Mouse (Mus musculus): ENCODE data around the gene Atxn7. TPM values are rescaled to one million over a fixed set of nuclear protein-coding genes. Genes with fewer than 3 reads are reported as not detected.

Gene Atxn7
- 2.9 and 3.5 TPM in 2 replicates for polyA plus RNA-seq (2015; fragmentation: Nextera tagmentation; extraction: Ambion mirVana)

DNA sequence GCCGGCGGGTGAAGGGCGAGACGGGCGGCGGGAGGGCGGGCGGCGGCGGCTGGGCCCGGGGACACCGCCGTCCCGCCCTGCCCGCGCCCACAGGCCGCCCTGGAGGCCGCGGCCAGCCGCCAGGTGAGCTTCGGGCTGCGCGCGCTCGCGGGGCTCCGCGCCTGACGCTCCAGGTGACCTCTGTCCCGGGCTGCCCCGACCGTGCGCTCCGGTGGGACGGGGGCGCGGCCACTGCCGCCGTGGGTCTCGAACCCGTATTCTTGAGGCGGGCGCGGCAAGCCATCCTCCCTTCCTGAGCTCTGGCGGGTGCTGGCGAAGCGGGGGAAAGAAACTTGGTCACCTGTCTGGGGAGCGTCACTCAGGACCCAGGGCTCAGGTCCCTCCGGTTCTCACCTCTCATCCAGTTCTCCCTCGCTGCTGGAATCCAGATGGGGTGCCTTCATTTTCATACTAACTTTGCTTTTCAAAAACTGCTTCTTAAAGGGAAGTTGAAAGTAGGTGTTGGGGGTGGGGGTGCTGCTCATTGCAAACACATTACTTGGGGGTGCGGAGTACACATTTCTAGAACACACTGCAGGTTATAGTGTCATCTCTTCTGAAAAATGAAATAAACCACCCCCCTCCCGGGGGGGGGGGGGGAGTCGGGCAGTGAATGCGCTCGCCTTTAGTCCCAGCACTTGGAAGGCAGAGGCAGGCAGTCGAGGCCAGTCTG is at the start of gene Atxn7, which contains the start of gene Thoc7:
Atxn7 (plus strand) TSS at position 40 of the 712 bp plus-strand sequence.
Thoc7 (minus strand) TSS at position 452 of the 712 bp plus-strand sequence.
- peak within 1 kb of the TSS; percentile 68 for H3K4me2 ChIP-seq (ENCODE audit: low read depth, low read length)
- no peaks in the 10 kb centered on the region for H3K9me3 ChIP-seq (ENCODE audit: control insufficient read depth, low read length)
- H3K36me3 ChIP-seq (ENCODE audit: control insufficient read depth, insufficient read depth, low read length): no peaks in the 10 kb centered on the region
- peaks cover 13% of the 10 kb centered on the region for H3K4me1 ChIP-seq (ENCODE audit: control insufficient read depth, insufficient read depth, low read length)
- 7% methylated on average over 20 of the region's 56 CpGs for WGBS
- peak within 1 kb of the TSS; percentile 94 for H3K27ac ChIP-seq (ENCODE audit: low read length)
- peak within 1 kb of the TSS; percentile 96 for H3K4me3 ChIP-seq (ENCODE audit: low read length)
- peak within 1 kb of the TSS; percentile 99 for H3K9ac ChIP-seq (ENCODE audit: low read depth, low read length)
- no peaks in the 10 kb centered on the region for H3K27me3 ChIP-seq (replicated peaks; ENCODE audit: control insufficient read depth, insufficient read depth, low read length)
- peak; percentile 84 for ATAC-seq

DNA sequence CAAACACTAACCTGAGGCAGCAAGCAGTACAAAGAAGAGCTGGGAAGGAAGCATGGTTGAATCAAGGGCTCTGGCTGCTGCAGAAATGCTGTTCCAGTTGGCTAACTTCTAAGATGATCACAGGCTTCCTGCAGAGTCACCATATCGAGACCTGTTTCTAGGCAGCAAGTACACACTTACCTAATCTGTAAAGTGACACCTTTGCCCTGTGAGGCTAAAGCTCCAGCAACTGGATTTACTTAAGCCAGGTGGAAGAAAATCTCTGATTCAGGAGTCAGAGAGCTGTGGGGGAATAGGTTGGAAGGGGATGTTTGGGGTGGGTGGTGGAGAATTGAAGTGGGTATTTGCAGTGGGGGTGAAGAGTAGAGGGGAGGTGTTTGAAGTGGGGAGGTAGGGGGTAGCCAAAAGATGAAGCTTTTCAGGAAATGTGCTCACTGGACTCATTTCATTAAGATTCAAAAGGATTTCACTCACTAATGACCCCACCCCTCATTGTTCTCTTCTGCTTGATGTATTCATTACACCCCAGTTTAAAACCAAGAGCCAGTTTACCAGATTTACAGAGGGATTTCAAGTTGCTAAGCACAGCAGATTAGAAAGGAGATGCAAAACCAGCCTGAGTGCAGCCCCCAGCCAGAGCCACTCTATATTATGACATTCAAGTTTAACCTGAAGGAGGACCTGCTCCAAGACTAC is 46.7 kb upstream of the Atxn7 start, which contains the start of gene Gm281:
Gm281 (minus strand) TSS at position 92 of the 696 bp plus-strand sequence.
- H3K27ac ChIP-seq (ENCODE audit: low read length): no peak within 1 kb of the TSS
- H3K4me3 ChIP-seq (ENCODE audit: low read length): no peak within 1 kb of the TSS
- H3K4me2 ChIP-seq (ENCODE audit: low read depth, low read length): no peak within 1 kb of the TSS
- no peaks in the 10 kb centered on the region; the same call in 1 of the 2 replicates for H3K4me1 ChIP-seq (ENCODE audit: control insufficient read depth, insufficient read depth, low read length)
- H3K9me3 ChIP-seq (ENCODE audit: control insufficient read depth, low read length): no peaks in the 10 kb centered on the region
- no peaks in the 10 kb centered on the region for H3K27me3 ChIP-seq (replicated peaks; ENCODE audit: control insufficient read depth, insufficient read depth, low read length)
- H3K9ac ChIP-seq (ENCODE audit: low read depth, low read length): no peak within 1 kb of the TSS
- no peaks in the 10 kb centered on the region for H3K36me3 ChIP-seq (ENCODE audit: control insufficient read depth, insufficient read depth, low read length)
- ATAC-seq: peak; percentile 30; the same call in 1 of the 2 replicates
- WGBS: 52% methylated on average over 1 of the region's 1 CpGs

DNA sequence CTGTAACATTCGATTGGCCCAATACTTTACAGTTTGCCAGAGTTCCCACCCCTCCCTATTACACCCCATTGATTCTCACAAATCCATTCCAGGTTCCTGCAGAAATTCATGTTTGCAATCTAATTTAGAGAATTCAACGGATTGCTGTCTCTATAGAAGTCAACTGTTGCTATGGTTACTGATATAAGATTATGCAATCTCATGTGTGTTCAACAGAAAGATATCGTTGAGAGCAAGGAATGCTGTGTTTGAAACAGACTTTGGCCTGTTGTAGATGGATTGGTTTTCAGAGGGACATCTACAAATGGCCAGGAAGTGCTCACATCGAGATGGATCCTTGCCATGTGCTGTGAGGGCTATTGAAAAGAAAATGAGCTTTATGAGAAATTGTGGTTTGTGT is 46.0 kb upstream of the Atxn7 start:
- Histone ChIP-seq H3K9ac (ENCODE audit: low read depth, low read length) (no peak overlapping the region), H3K27ac (ENCODE audit: low read length) (no peak overlapping the region), H3K4me1 (ENCODE audit: control insufficient read depth, insufficient read depth, low read length) (no peaks in the 10 kb centered on the region; the same call in 1 of the 2 replicates), H3K36me3 (ENCODE audit: control insufficient read depth, insufficient read depth, low read length) (no peaks in the 10 kb centered on the region), H3K27me3 (replicated peaks; ENCODE audit: control insufficient read depth, insufficient read depth, low read length) (no peaks in the 10 kb centered on the region), H3K4me2 (ENCODE audit: low read depth, low read length) (no peak overlapping the region), H3K9me3 (ENCODE audit: control insufficient read depth, low read length) (no peaks in the 10 kb centered on the region), H3K4me3 (ENCODE audit: low read length) (no peak overlapping the region)
- peak; percentile 71 for ATAC-seq
- WGBS: 51% methylated on average over 4 of the region's 4 CpGs

DNA sequence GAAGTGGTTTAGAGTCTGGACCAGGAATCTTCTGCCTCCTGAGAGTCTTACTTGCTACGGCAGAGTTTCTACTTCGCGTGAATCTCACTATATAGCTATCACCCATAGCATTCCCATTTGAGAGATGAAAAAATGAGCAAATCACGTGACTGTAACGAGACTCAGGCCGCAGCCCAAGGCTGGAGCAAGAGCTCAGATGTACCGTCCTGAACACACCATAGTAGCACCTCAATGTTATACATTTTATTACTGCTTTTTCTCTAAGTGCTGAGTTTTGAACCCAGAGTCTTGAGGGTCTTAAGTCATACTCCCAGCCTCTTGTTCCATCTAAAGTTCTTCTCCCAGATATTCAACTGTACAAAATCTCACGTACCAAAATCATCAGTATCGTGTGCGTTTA is 44.0 kb upstream of the Atxn7 start:
- H3K9ac ChIP-seq (ENCODE audit: low read depth, low read length): no peak overlapping the region
- H3K9me3 ChIP-seq (ENCODE audit: control insufficient read depth, low read length): no peaks in the 10 kb centered on the region
- H3K4me3 ChIP-seq (ENCODE audit: low read length): no peak overlapping the region
- H3K4me2 ChIP-seq (ENCODE audit: low read depth, low read length): no peak overlapping the region
- H3K36me3 ChIP-seq (ENCODE audit: control insufficient read depth, insufficient read depth, low read length): no peaks in the 10 kb centered on the region
- WGBS: 88% methylated on average over 10 of the region's 10 CpGs
- no peak overlapping the region for H3K27ac ChIP-seq (ENCODE audit: low read length)
- H3K27me3 ChIP-seq (replicated peaks; ENCODE audit: control insufficient read depth, insufficient read depth, low read length): no peaks in the 10 kb centered on the region
- no peaks in the 10 kb centered on the region; the same call in 1 of the 2 replicates for H3K4me1 ChIP-seq (ENCODE audit: control insufficient read depth, insufficient read depth, low read length)
- no peak for ATAC-seq

DNA sequence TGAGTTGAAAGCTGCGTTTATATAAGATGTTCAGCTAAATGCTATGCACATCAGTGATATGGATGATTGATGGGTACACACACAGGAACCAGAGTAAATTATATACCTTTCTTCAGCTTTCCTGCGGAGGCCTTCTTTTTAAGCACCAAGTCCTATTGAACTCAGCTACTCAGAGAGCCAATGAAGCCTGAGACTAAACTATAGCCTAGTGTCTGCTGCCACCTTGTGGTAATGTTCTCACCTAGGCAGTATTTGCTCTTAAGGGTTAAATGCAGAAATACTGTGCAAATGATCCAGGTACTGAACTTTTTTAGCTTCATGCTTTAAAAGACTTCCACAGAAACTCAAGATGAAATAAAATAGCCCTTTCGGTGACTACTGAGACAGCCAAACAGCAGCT is 43.6 kb upstream of the Atxn7 start:
- 30% methylated on average over 3 of the region's 3 CpGs for WGBS
- no peaks in the 10 kb centered on the region for H3K36me3 ChIP-seq (ENCODE audit: control insufficient read depth, insufficient read depth, low read length)
- peak; percentile 67 for ATAC-seq

DNA sequence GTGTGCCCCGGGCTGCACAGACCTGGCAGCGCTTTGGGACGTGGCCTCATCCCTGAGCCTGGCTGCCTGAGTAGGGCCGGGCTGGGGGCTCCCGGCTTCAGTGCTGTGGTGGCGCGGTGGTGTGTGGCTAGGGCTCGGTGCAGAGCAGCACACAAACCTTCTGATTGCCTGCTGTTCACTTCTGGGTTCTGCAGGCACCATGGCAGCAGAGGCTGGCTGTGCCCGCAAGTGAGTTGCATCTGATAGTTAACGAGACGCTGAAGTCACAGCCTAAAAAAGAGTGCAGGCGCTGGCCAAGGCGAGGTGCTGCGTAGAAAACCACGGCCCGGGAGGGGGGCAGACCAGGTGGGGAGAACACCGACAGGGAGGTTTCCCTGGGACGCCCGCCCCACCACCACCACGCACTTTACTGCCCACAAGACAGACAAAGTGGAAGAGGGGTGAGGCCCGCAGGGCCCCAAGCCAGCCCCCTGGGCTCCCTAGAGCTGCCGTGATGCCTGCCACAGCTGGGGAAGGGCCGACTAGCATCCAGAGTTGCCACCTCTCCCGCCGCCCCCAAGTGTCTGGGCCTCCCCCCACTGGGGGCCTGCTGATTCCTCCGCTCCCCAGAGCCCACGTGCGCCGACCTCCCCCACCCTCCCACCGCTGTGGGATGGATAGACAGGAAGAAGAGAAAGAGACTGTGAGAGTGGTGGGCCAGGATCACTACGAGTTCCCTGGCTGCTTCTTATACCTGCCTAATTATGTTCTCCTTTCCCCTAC is 27.8 kb upstream of the Atxn7 start:
- peak overlapping the region; percentile 27 for H3K9ac ChIP-seq (ENCODE audit: low read depth, low read length)
- no peaks in the 10 kb centered on the region for H3K27me3 ChIP-seq (replicated peaks; ENCODE audit: control insufficient read depth, insufficient read depth, low read length)
- ATAC-seq: peak; percentile 48
- no peak overlapping the region for H3K27ac ChIP-seq (ENCODE audit: low read length)
- H3K4me1 ChIP-seq (ENCODE audit: control insufficient read depth, insufficient read depth, low read length): 0 out of 2 replicates have a peak, but pooled peaks cover 3% of the 10 kb centered on the region
- WGBS: 32% methylated on average over 27 of the region's 31 CpGs
- peaks cover 8% of the 10 kb centered on the region for H3K9me3 ChIP-seq (ENCODE audit: control insufficient read depth, low read length)
- H3K4me2 ChIP-seq (ENCODE audit: low read depth, low read length): peak overlapping the region; percentile 74
- peak overlapping the region; percentile 40 for H3K4me3 ChIP-seq (ENCODE audit: low read length)
- no peaks in the 10 kb centered on the region for H3K36me3 ChIP-seq (ENCODE audit: control insufficient read depth, insufficient read depth, low read length)

More for the DNA sequence above, 43.6 kb upstream of the Atxn7 start:
- Histone ChIP-seq H3K27ac (ENCODE audit: low read length) (no peak overlapping the region), H3K4me1 (ENCODE audit: control insufficient read depth, insufficient read depth, low read length) (no peaks in the 10 kb centered on the region; the same call in 1 of the 2 replicates), H3K4me3 (ENCODE audit: low read length) (no peak overlapping the region), H3K9ac (ENCODE audit: low read depth, low read length) (no peak overlapping the region), H3K9me3 (ENCODE audit: control insufficient read depth, low read length) (no peaks in the 10 kb centered on the region), H3K4me2 (ENCODE audit: low read depth, low read length) (no peak overlapping the region), H3K27me3 (replicated peaks; ENCODE audit: control insufficient read depth, insufficient read depth, low read length) (no peaks in the 10 kb centered on the region)

DNA sequence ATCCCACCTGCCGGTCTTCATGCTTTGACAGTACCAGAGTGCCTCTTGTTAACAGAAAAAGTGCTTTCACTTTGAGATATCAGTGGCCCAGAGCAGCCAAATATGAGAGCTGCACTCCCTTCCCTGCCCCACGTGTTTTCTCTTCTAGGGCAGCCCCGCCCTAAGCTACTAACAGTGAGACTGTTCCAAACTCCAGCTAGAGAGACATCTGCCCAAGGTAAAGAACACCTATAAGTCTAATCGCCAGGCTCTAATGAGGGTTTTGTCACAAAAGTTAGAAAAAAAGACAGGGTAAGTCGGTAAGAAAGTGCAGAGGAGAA is 27.2 kb upstream of the Atxn7 start:
- Histone ChIP-seq H3K9me3 (ENCODE audit: control insufficient read depth, low read length) (peaks cover 8% of the 10 kb centered on the region), H3K4me3 (ENCODE audit: low read length) (peak overlapping the region; percentile 40; the same call in 1 of the 2 replicates), H3K27me3 (replicated peaks; ENCODE audit: control insufficient read depth, insufficient read depth, low read length) (no peaks in the 10 kb centered on the region), H3K9ac (ENCODE audit: low read depth, low read length) (0 out of 2 replicates have a peak overlapping the region, but pooled peaks have one; percentile 27), H3K4me2 (ENCODE audit: low read depth, low read length) (peak overlapping the region; percentile 74; the same call in 1 of the 2 replicates), H3K36me3 (ENCODE audit: control insufficient read depth, insufficient read depth, low read length) (no peaks in the 10 kb centered on the region), H3K27ac (ENCODE audit: low read length) (no peak overlapping the region), H3K4me1 (ENCODE audit: control insufficient read depth, insufficient read depth, low read length) (0 out of 2 replicates have a peak, but pooled peaks cover 3% of the 10 kb centered on the region)
- 42% methylated on average over 5 of the region's 5 CpGs for WGBS
- peak; percentile 58; the same call in 1 of the 2 replicates for ATAC-seq

DNA sequence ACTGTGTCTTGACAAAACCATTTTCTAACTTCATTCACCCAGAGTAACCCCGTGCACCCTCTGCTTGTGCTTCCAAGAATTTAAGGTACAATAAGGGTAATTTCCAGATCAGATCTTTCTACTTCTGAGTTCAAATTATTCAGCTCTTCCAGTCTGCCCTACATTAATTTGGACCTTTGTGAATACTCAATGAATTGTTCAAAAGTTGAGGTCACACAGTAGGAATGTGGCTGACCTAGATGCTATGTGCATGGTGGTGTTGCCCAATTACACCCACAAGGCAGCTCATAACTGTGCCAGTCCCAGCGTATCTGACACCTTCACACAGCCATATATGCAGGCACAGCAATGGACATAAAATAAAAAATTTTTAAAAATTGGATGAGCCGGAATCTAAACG is 16.6 kb upstream of the Atxn7 start:
- Histone ChIP-seq H3K27me3 (replicated peaks; ENCODE audit: control insufficient read depth, insufficient read depth, low read length) (no peaks in the 10 kb centered on the region), H3K4me1 (ENCODE audit: control insufficient read depth, insufficient read depth, low read length) (no peaks in the 10 kb centered on the region), H3K4me3 (ENCODE audit: low read length) (no peak overlapping the region), H3K27ac (ENCODE audit: low read length) (no peak overlapping the region), H3K9ac (ENCODE audit: low read depth, low read length) (no peak overlapping the region), H3K9me3 (ENCODE audit: control insufficient read depth, low read length) (no peaks in the 10 kb centered on the region), H3K36me3 (ENCODE audit: control insufficient read depth, insufficient read depth, low read length) (peaks cover 8% of the 10 kb centered on the region), H3K4me2 (ENCODE audit: low read depth, low read length) (no peak overlapping the region)
- no peak for ATAC-seq
- 93% methylated on average over 4 of the region's 4 CpGs for WGBS

DNA sequence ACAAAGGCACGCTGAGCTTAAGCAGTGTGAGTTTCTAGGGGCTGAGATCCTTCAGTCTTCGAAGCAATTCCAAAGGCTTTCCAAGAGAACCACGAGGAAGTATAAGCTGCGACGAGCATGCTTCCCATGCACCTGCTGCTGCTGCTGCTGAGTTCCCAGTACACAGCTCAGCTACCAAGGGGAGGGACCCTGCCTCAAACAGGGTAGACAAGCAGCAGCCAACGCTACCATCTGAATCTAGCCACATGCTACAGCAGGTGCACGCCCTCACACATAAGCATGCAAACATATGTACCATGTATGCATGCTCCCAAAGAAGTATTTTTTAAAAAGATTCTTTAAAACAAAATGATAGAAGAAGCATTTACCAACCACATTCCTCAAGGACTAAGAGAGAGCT is 12.9 kb upstream of the Atxn7 start:
- Histone ChIP-seq H3K4me2 (ENCODE audit: low read depth, low read length) (no peak overlapping the region), H3K4me1 (ENCODE audit: control insufficient read depth, insufficient read depth, low read length) (no peaks in the 10 kb centered on the region), H3K9ac (ENCODE audit: low read depth, low read length) (no peak overlapping the region), H3K27me3 (replicated peaks; ENCODE audit: control insufficient read depth, insufficient read depth, low read length) (no peaks in the 10 kb centered on the region), H3K36me3 (ENCODE audit: control insufficient read depth, insufficient read depth, low read length) (peaks cover 11% of the 10 kb centered on the region), H3K4me3 (ENCODE audit: low read length) (no peak overlapping the region), H3K27ac (ENCODE audit: low read length) (no peak overlapping the region), H3K9me3 (ENCODE audit: control insufficient read depth, low read length) (no peaks in the 10 kb centered on the region)
- ATAC-seq: no peak
- 93% methylated on average over 7 of the region's 7 CpGs for WGBS

Measured in intestine, embryonic 16.5 days (tissue).